Mouse (Mus musculus) urinary bladder, postnatal 14 days (tissue): Measurements from ENCODE around the gene Ddit4l.
"Not testable (repeated sequence)": the region's sequence is repeated elsewhere in the genome, so short reads cannot be mapped to it uniquely, and the experiment has no call there.

ENCODE experiments used
- DNase-seq: peaks from one replicate; pipeline ENCODE4 v3.0.0; 2021; ENCODE audit warnings: low spot score

Ddit4l gene

DNA sequence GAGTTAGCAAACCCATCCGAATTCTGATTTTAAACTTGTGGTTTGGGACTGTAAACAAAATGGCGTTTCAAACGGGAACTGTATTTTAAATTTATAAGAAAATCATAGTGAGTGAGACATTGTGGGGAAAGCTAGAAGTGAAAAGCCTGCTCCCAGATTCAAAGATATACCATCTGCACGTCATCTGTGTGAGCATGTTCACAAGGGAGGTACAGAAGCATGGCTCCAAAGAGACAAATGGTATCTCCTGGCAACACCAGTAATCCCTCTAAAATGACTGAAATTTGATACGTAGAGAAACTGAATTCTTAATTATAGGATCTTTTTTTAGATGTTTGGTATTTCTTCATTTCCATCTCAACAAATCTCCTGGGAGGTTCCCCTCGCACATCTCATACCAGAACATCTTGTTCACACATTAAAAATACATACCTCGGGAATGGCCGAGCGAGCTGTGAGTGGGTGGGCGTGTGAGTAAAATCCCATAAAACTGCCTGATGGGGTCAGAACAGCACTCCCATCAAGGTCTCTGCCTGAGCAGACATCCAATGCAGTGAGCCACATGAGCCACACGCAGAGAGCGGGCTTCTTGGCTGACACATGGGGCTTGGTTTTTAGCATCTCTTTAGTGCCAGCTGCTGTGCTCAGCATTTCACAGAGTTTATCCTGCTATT lies 26.2 kb downstream of the Ddit4l start:
- DNase-seq, result no peak

DNA sequence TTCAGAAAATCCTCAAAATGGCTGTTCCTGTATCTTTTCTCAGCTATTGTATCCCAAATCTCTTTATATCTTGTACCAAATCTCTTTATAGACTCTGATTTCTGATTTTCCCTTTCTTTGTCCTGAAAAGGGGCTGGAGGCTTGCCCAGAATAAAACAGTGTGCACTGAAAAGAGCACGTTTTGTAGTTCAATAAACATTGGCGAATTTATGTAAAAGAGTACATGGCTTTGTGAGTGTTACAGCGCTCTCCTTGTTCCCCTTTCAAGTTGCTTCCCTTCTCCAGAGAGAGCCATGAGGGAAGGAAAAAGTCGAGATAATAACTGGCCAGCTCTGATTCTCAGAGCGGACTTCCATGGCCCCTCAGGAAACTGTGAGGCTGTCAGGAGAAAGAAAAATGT lies 27.7 kb downstream of the Ddit4l start:
- no peak for DNase-seq

DNA sequence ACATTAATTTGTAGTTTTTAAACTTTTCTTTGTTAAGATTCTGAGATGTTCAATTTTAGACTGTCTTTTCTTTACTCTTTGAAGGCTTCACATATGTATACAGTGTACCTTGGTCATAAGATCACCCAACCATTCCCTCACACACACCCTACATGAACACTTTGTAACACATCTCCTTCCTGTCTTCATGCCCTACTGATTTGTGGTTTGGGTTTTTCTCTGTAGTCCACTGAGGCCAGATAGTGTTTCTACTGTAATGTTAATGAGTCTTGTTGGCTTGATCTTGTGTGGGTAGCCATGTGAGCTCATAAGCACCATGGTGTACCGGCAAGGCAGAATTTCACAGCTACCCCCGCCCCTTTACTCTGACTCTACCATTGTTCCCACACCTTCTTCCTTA lies 31.4 kb downstream of the Ddit4l start:
- DNase-seq, result no peak

DNA sequence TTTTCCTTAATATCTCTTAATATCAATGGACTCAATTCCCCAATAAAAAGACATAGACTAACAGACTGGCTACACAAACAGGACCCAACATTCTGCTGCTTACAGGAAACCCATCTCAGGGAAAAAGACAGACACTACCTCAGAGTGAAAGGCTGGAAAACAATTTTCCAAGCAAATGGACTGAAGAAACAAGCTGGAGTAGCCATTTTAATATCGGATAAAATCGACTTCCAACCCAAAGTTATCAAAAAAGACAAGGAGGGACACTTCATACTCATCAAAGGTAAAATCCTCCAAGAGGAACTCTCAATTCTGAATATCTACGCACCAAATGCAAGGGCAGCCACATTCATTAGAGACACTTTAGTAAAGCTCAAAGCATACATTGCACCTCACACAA lies 49.8 kb downstream of the Ddit4l start, which contains the start of gene Gm21962:
Gm21962 (plus strand) TSS at position 301 of the 400 bp plus-strand sequence.
- DNase-seq, result not testable (repeated sequence)
